Mouse (Mus musculus): Measurements from ENCODE around the gene Olfr12. TPM values are rescaled to one million over a fixed set of nuclear protein-coding genes. Genes with fewer than 3 reads are reported as not detected.

The Olfr12 gene
- polyA plus RNA-seq, 1 experiment from 2014 or later, result not detected

- H3K4me2 ChIP-seq (replicated peaks; ENCODE audit: low read depth), result no peak overlapping the region
- no peak for TF ChIP-seq EP300 (optimal IDR thresholded peaks at IDR 0.05)
- no peak for TF ChIP-seq CTCF (IDR thresholded peaks at IDR 0.05; ENCODE audit: low read depth)
- DNase-seq (ENCODE audit: low spot score), result no peak
- no peak overlapping the region for H3K4me3 ChIP-seq (ENCODE audit: low read depth, low read length)
- H3K36me3 ChIP-seq (ENCODE audit: control insufficient read depth, insufficient read depth, low read length), result no peaks in the 10 kb centered on the region
- peak; percentile 40; the same call in 1 of the 2 replicates for ATAC-seq (ENCODE audit: low FRiP score, low TSS enrichment)
- no peak overlapping the region for H3K9ac ChIP-seq (ENCODE audit: low read length)
- H3K27ac ChIP-seq (replicated peaks), result no peak overlapping the region
- H3K9me3 ChIP-seq (ENCODE audit: control insufficient read depth, low read length), result no peaks in the 10 kb centered on the region
- no peaks in the 10 kb centered on the region for H3K4me1 ChIP-seq (replicated peaks; ENCODE audit: control insufficient read depth, insufficient read depth)
- WGBS, result 70% methylated on average over 11 of the region's 11 CpGs
- H3K27me3 ChIP-seq (ENCODE audit: control insufficient read depth, insufficient read depth, low read length), result no peaks in the 10 kb centered on the region
Observed at GRCm38 (mm10) chr1:92657025-92657820, 39.6 kb downstream of the Olfr12 start.

GRCm38 (mm10) chr1:92659392-92659791 is 41.8 kb downstream of the Olfr12 start:
- H3K4me1 ChIP-seq (replicated peaks; ENCODE audit: control insufficient read depth, insufficient read depth), result no peaks in the 10 kb centered on the region
- H3K27ac ChIP-seq (replicated peaks), result no peak overlapping the region
- ATAC-seq (ENCODE audit: low FRiP score, low TSS enrichment) (no peak), DNase-seq (ENCODE audit: low spot score) (no peak)
- H3K4me3 ChIP-seq (ENCODE audit: low read depth, low read length), result no peak overlapping the region
- no peaks in the 10 kb centered on the region for H3K9me3 ChIP-seq (ENCODE audit: control insufficient read depth, low read length)
- no peak for TF ChIP-seq CTCF (IDR thresholded peaks at IDR 0.05; ENCODE audit: low read depth)
- no peak for TF ChIP-seq EP300 (optimal IDR thresholded peaks at IDR 0.05)
- 39% methylated on average over 5 of the region's 5 CpGs for WGBS
- no peaks in the 10 kb centered on the region for H3K27me3 ChIP-seq (ENCODE audit: control insufficient read depth, insufficient read depth, low read length)
- H3K36me3 ChIP-seq (ENCODE audit: control insufficient read depth, insufficient read depth, low read length), result no peaks in the 10 kb centered on the region
- no peak overlapping the region for H3K9ac ChIP-seq (ENCODE audit: low read length)
- H3K4me2 ChIP-seq (replicated peaks; ENCODE audit: low read depth), result no peak overlapping the region

GRCm38 (mm10) chr1:92667106-92667505 is 49.5 kb downstream of the Olfr12 start:
- H3K27me3 ChIP-seq (ENCODE audit: control insufficient read depth, insufficient read depth, low read length), result no peaks in the 10 kb centered on the region
- no peaks in the 10 kb centered on the region for H3K36me3 ChIP-seq (ENCODE audit: control insufficient read depth, insufficient read depth, low read length)
- WGBS, result 63% methylated on average over 6 of the region's 6 CpGs
- TF ChIP-seq CTCF (IDR thresholded peaks at IDR 0.05; ENCODE audit: low read depth) (no peak), EP300 (optimal IDR thresholded peaks at IDR 0.05) (no peak)
- no peaks in the 10 kb centered on the region for H3K9me3 ChIP-seq (ENCODE audit: control insufficient read depth, low read length)
- no peak overlapping the region for H3K27ac ChIP-seq (replicated peaks)
- DNase-seq (ENCODE audit: low spot score) (no peak), ATAC-seq (ENCODE audit: low FRiP score, low TSS enrichment) (no peak)
- H3K9ac ChIP-seq (ENCODE audit: low read length), result no peak overlapping the region
- no peaks in the 10 kb centered on the region for H3K4me1 ChIP-seq (replicated peaks; ENCODE audit: control insufficient read depth, insufficient read depth)
- H3K4me2 ChIP-seq (replicated peaks; ENCODE audit: low read depth), result no peak overlapping the region
- no peak overlapping the region for H3K4me3 ChIP-seq (ENCODE audit: low read depth, low read length)

- no peak for TF ChIP-seq EP300 (optimal IDR thresholded peaks at IDR 0.05)
- TF ChIP-seq CTCF (IDR thresholded peaks at IDR 0.05; ENCODE audit: low read depth), result no peak
- WGBS, result 59% methylated on average over 3 of the region's 3 CpGs
- Histone ChIP-seq H3K27ac (replicated peaks) (no peak overlapping the region), H3K4me2 (replicated peaks; ENCODE audit: low read depth) (no peak overlapping the region), H3K4me3 (ENCODE audit: low read depth, low read length) (no peak overlapping the region), H3K36me3 (ENCODE audit: control insufficient read depth, insufficient read depth, low read length) (no peaks in the 10 kb centered on the region), H3K4me1 (replicated peaks; ENCODE audit: control insufficient read depth, insufficient read depth) (no peaks in the 10 kb centered on the region), H3K27me3 (ENCODE audit: control insufficient read depth, insufficient read depth, low read length) (no peaks in the 10 kb centered on the region), H3K9ac (ENCODE audit: low read length) (no peak overlapping the region), H3K9me3 (ENCODE audit: control insufficient read depth, low read length) (no peaks in the 10 kb centered on the region)
- DNase-seq (ENCODE audit: low spot score), result no peak
- ATAC-seq (ENCODE audit: low FRiP score, low TSS enrichment), result no peak
Observed at GRCm38 (mm10) chr1:92669430-92669829, 51.8 kb downstream of the Olfr12 start.

- H3K27ac ChIP-seq (replicated peaks), result no peak overlapping the region
- no peak for ATAC-seq (ENCODE audit: low FRiP score, low TSS enrichment)
- 78% methylated on average over 4 of the region's 4 CpGs for WGBS
- no peaks in the 10 kb centered on the region for H3K36me3 ChIP-seq (ENCODE audit: control insufficient read depth, insufficient read depth, low read length)
- DNase-seq (ENCODE audit: low spot score), result no peak
- H3K4me2 ChIP-seq (replicated peaks; ENCODE audit: low read depth), result no peak overlapping the region
- no peaks in the 10 kb centered on the region for H3K4me1 ChIP-seq (replicated peaks; ENCODE audit: control insufficient read depth, insufficient read depth)
- no peak overlapping the region for H3K4me3 ChIP-seq (ENCODE audit: low read depth, low read length)
- H3K27me3 ChIP-seq (ENCODE audit: control insufficient read depth, insufficient read depth, low read length), result no peaks in the 10 kb centered on the region
- no peaks in the 10 kb centered on the region for H3K9me3 ChIP-seq (ENCODE audit: control insufficient read depth, low read length)
- TF ChIP-seq CTCF (IDR thresholded peaks at IDR 0.05; ENCODE audit: low read depth) (no peak), EP300 (optimal IDR thresholded peaks at IDR 0.05) (no peak)
- no peak overlapping the region for H3K9ac ChIP-seq (ENCODE audit: low read length)
Observed at GRCm38 (mm10) chr1:92671326-92671725, 53.7 kb downstream of the Olfr12 start.

Other genes starting within 250 kb of the Olfr12 start
- 229 and 232 TPM in 2 replicates for gene Ndufa10, start 143.9 kb upstream of the Olfr12 start, polyA plus RNA-seq (2015; fragmentation: Nextera tagmentation; extraction: Ambion mirVana)
- not detected in 2 replicates for gene Olfr1416, start 132.7 kb upstream of the Olfr12 start, polyA plus RNA-seq (2015; fragmentation: Nextera tagmentation; extraction: Ambion mirVana)
- gene Olfr1415, start 121.7 kb upstream of the Olfr12 start, polyA plus RNA-seq (2015; fragmentation: Nextera tagmentation; extraction: Ambion mirVana), result not detected in 2 replicates
- 0.08 TPM in 1 of 2 replicates, not detected in the other for gene Olfr1414, start 99.1 kb upstream of the Olfr12 start, polyA plus RNA-seq (2015; fragmentation: Nextera tagmentation; extraction: Ambion mirVana)
- gene Olfr1413, start 46.5 kb upstream of the Olfr12 start, polyA plus RNA-seq (2015; fragmentation: Nextera tagmentation; extraction: Ambion mirVana), result not detected in 2 replicates
- gene Olfr1412, start 32.0 kb upstream of the Olfr12 start, polyA plus RNA-seq (2015; fragmentation: Nextera tagmentation; extraction: Ambion mirVana), result not detected in 2 replicates
- not detected in 2 replicates for gene Olfr1411, start 23.4 kb upstream of the Olfr12 start, polyA plus RNA-seq (2015; fragmentation: Nextera tagmentation; extraction: Ambion mirVana)
- gene Olfr1410, start 12.0 kb upstream of the Olfr12 start, polyA plus RNA-seq (2015; fragmentation: Nextera tagmentation; extraction: Ambion mirVana), result not detected in 2 replicates
- gene Cops9, start 24.2 kb downstream of the Olfr12 start, polyA plus RNA-seq (2015; fragmentation: Nextera tagmentation; extraction: Ambion mirVana), result 375 and 396 TPM in 2 replicates
- gene Otos, start 31.1 kb downstream of the Olfr12 start, polyA plus RNA-seq (2015; fragmentation: Nextera tagmentation; extraction: Ambion mirVana), result 0.16 and 0.18 TPM in 2 replicates
- gene Gpc1, start 213.9 kb downstream of the Olfr12 start, polyA plus RNA-seq (2015; fragmentation: Nextera tagmentation; extraction: Ambion mirVana), result 14.0 and 15.5 TPM in 2 replicates

All from stomach, postnatal 0 days (tissue).